Mouse (Mus musculus) megakaryocyte, embryonic 14.5 days (primary cell): ENCODE results near the gene Rnf185. TPM values are rescaled to one million over a fixed set of nuclear protein-coding genes. Genes with fewer than 3 reads are reported as not detected.

Experiments
- H3K27me3 ChIP-seq: replicated peaks from 2 replicates; pipeline ENCODE3; 2012; ENCODE audit warnings: inconsistent platforms
- H3K36me3 ChIP-seq: replicated peaks from 2 replicates; pipeline ENCODE3; 2012; ENCODE audit warnings: low read length, inconsistent platforms, mixed read lengths
- H3K4me1 ChIP-seq: 2 replicates; pipeline ENCODE4 v1.6.1; 2012; ENCODE audit warnings: inconsistent platforms
- H3K4me3 ChIP-seq: replicated peaks from 2 replicates; pipeline ENCODE3; 2012; ENCODE audit warnings: moderate library complexity, mild to moderate bottlenecking, inconsistent platforms
- H3K9me3 ChIP-seq: 2 replicates; pipeline ENCODE4 v1.6.1; 2012; ENCODE audit warnings: inconsistent platforms
- FLI1 ChIP-seq: IDR thresholded peaks from 2 replicates; pipeline ENCODE4 v1.6.1; 2012; ENCODE audit warnings: low read length, inconsistent platforms, mixed read lengths
- GATA1 ChIP-seq: IDR thresholded peaks from 3 replicates; pipeline ENCODE4 v1.6.1; 2012; ENCODE audit warnings: mixed read lengths, low read length, inconsistent platforms, borderline replicate concordance
- polyA plus RNA-seq: library from polyadenylated mRNA; stranded (reverse); fragments of >175 nt; gene quantifications from 2 replicates; pipeline ENCODE4 v1.2.3, GENCODE M21; 2012; ENCODE audit warnings: low replicate concordance; ENCODE audit not compliant: insufficient read depth

Gene Rnf185
- polyA plus RNA-seq, 1 experiment = 1.8 TPM

DNA sequence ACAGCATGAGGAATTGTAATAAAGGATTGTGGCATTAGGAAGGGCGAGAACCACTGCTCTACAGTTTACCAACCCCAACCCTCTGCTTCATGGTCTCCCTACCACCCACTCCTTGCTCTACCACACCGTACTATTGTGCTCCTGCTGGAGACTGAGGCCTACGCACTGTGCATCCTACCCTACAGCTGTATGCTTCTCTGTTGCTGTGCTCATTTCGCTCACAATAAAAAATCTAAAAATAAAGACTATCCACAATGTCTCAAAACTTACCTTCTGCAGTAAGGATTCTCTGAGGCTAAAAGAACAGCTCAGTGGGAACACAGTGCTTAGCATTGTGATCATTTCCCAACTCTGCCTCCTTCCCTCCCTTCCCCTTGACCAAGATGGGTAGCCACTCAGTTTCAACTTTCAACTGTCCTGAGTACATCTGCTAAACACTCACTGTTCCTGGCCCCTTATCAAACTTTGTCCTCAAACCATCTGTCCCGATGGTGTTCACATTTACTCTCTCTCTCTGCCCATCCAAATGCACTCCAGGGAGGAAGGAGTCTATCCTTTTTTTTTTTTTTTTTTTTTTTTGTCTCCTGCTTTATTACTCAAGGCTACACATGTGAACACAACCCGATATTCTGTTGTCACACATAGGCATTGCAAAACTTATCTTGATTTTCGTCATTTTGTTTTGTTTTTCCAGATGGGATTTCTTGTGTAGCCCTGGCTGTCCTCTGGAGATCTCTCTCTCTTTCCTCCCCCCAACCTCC is 47.7 kb downstream of the Rnf185 start:
- Histone ChIP-seq H3K4me1 (peaks cover 56% of the 10 kb centered on the region), H3K27me3 (no peaks in the 10 kb centered on the region), H3K9me3 (no peaks in the 10 kb centered on the region), H3K36me3 (peaks cover 8% of the 10 kb centered on the region), H3K4me3 (no peak overlapping the region)
- TF ChIP-seq GATA1 = no peak
- TF ChIP-seq FLI1 = no peak

DNA sequence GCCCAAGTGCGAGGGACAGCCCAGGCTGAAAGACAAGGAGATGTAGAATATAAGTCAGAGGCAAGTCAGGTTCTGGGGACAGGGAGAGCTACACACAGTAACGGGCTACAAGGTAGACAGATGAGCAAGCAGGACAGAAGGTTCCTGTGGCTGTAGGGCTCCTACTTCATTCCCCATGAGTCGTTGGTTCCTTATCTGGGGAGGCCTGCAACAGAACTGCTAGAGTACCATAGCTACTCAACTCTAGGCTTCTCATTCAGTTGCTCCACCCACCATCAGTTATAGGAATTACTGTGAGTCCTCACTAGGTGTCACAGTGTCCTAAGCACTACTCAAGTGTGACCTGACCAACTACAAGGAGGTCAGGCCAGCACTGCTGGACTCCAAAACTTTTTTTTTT is 49.1 kb downstream of the Rnf185 start:
- Histone ChIP-seq H3K4me1 (peaks cover 53% of the 10 kb centered on the region), H3K36me3 (peaks cover 8% of the 10 kb centered on the region), H3K27me3 (no peaks in the 10 kb centered on the region), H3K9me3 (no peaks in the 10 kb centered on the region), H3K4me3 (peak overlapping the region; percentile 79)
- TF ChIP-seq FLI1 = no peak
- no peak; the same call in 2 of the 3 replicates for TF ChIP-seq GATA1

DNA sequence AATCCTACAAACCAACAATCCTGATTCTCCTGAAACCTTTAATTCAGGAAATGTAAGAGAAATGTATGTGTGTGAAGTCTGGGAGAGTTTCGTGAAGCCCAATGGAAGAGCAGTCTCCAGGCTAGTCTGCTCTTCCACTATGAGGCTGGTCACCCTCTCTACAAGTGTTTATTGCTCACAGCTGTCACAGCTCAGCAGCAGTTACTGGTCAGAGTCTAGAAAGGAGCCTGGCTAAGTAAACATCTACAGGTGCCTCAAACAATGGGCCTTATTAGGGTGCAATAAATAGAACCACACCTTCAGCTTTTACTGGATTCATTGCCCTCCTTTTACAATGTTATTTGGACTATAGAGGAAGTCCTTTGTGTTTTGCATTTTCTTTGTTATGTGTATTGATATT is 53.8 kb downstream of the Rnf185 start:
- peaks cover 42% of the 10 kb centered on the region for H3K36me3 ChIP-seq
- H3K4me1 ChIP-seq = peaks cover 39% of the 10 kb centered on the region
- TF ChIP-seq GATA1 (no peak), FLI1 (no peak)
- H3K9me3 ChIP-seq = no peaks in the 10 kb centered on the region
- H3K4me3 ChIP-seq = no peak overlapping the region
- no peaks in the 10 kb centered on the region for H3K27me3 ChIP-seq

GRCm38 (mm10) chr11:3396562-3396961 is 55.6 kb downstream of the Rnf185 start:
- peaks cover 58% of the 10 kb centered on the region for H3K36me3 ChIP-seq

DNA sequence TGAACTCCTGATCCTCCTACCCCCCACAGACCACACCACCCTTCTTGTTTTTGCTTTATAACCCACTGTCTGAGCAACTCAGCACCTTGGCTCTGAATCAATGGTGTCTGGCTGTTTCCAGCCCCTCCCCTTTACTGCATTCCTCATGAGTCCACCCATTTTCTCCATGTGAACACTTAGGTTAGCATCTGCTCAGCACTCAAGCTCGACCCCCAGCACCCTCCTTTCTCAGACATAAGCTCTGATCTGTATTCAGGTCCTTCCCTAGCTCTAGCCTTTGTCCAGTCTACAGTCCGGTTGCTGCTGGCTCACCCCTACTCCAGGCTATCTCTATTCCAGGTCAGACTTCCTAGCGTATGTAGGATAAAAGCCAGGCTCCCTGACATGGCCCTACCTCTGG is 56.1 kb downstream of the Rnf185 start:
- Histone ChIP-seq H3K27me3 (no peaks in the 10 kb centered on the region), H3K36me3 (peaks cover 62% of the 10 kb centered on the region), H3K4me1 (peaks cover 28% of the 10 kb centered on the region), H3K9me3 (no peaks in the 10 kb centered on the region), H3K4me3 (no peak overlapping the region)
- no peak for TF ChIP-seq FLI1
- TF ChIP-seq GATA1 = no peak

More at GRCm38 (mm10) chr11:3396562-3396961, 55.6 kb downstream of the Rnf185 start:
- Histone ChIP-seq H3K4me1 (peaks cover 28% of the 10 kb centered on the region), H3K4me3 (no peak overlapping the region), H3K9me3 (no peaks in the 10 kb centered on the region), H3K27me3 (no peaks in the 10 kb centered on the region)
- TF ChIP-seq FLI1 (no peak), GATA1 (no peak)

DNA sequence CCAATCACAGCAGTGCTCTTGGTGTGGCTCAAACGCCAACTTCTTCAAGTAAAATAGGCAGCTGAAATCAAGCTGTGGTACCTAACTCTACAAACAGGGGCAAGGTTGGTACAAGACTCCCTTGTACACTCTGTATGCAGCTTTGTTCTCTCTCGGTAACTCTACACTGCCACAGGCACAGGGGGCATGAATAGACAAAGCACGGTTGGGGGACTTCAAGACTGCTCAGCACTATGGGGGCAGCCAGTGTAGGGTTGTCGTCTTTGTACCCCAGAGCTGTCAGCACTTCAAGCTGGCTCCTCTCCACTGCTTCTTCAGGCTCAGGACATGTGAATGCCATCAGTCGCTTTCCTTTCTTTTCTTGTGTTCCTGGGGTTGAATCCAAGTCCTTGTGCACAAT is 57.6 kb downstream of the Rnf185 start:
- Histone ChIP-seq H3K9me3 (no peaks in the 10 kb centered on the region), H3K36me3 (peaks cover 72% of the 10 kb centered on the region), H3K4me3 (no peak overlapping the region), H3K4me1 (peaks cover 28% of the 10 kb centered on the region), H3K27me3 (no peaks in the 10 kb centered on the region)
- TF ChIP-seq FLI1 (no peak), GATA1 (no peak)

DNA sequence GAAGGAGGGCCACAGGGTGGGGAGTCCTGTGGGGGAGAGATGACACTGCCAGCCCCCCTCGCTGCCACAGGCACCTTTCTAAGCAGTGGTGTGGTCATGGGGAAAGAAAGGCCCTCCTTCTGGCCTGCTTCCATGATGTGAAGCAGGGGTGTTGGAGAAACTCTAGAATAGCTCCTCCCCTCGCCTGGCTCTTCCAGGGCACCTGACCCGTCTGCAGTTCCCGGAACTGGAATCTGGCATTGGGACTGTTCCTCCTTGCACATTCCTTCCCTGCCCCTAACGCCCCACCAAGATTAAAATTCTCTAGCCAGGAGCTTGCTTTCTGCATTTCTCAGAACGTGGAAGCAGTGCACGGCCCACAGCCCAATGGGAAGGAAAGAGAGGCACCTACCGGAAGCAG is 59.6 kb downstream of the Rnf185 start:
- Histone ChIP-seq H3K9me3 (no peaks in the 10 kb centered on the region), H3K4me1 (peaks cover 22% of the 10 kb centered on the region), H3K36me3 (peaks cover 79% of the 10 kb centered on the region), H3K4me3 (no peak overlapping the region), H3K27me3 (no peaks in the 10 kb centered on the region)
- TF ChIP-seq FLI1 (no peak), GATA1 (no peak)

DNA sequence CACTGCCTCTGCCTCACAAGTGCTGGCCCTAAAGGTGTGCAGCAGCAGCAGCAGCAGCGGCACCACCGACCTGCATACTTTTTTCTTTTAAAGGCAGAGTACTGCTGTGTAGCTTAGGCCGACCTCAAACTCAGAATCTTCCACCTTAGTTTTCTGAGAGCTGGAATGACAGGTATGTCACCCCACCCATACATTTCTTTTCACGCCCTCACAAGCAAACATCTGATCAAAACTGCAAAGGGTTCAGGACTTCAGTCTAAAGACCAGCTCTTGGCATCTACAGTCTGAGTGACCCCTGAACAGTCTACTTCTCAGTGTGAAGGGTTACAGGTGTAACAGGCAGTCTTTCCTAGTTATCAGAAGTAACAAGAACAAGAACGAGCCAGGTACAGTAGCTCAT is 61.4 kb downstream of the Rnf185 start:
- peaks cover 66% of the 10 kb centered on the region for H3K36me3 ChIP-seq
- TF ChIP-seq FLI1 (no peak), GATA1 (no peak)
- H3K4me3 ChIP-seq = no peak overlapping the region
- H3K9me3 ChIP-seq = no peaks in the 10 kb centered on the region
- H3K27me3 ChIP-seq = no peaks in the 10 kb centered on the region
- peaks cover 35% of the 10 kb centered on the region for H3K4me1 ChIP-seq

DNA sequence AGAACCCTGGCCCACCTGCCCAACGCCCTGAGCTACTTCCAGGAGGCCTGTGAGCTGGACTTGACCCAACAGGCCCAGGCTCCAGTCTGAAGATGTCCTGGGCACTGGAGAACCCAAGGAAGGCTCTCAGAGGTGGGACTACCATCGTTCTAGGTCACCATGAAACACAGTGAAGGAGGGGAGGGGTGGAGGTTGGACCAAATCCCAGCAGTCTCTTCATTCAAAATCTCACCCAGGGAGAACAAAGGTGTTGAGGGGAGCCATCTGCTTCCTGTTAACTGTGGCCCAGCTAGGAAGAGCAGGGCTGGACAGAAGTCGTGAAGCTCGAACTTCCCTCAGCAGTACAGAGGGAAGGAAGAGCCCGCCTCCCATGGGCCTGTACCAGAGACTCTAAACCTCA is 62.2 kb downstream of the Rnf185 start:
- Histone ChIP-seq H3K9me3 (no peaks in the 10 kb centered on the region), H3K4me1 (peaks cover 35% of the 10 kb centered on the region), H3K4me3 (no peak overlapping the region), H3K36me3 (peaks cover 63% of the 10 kb centered on the region), H3K27me3 (no peaks in the 10 kb centered on the region)
- no peak for TF ChIP-seq GATA1
- no peak for TF ChIP-seq FLI1

- H3K36me3 ChIP-seq = peaks cover 69% of the 10 kb centered on the region
Observed at GRCm38 (mm10) chr11:3387482-3388196, 64.5 kb downstream of the Rnf185 start.

More at GRCm38 (mm10) chr11:3387482-3388196, 64.5 kb downstream of the Rnf185 start:
- H3K4me1 ChIP-seq = peaks cover 23% of the 10 kb centered on the region
- no peak overlapping the region for H3K4me3 ChIP-seq
- H3K27me3 ChIP-seq = no peaks in the 10 kb centered on the region
- H3K9me3 ChIP-seq = no peaks in the 10 kb centered on the region
- TF ChIP-seq GATA1 (no peak), FLI1 (no peak)
